Comparison of ENCODE assay signal across 13 mouse cellular contexts in genomic region chr2:30628374-30628773, GRCm38 (mm10). TPM values are rescaled to one million over a fixed set of nuclear protein-coding genes. Genes with fewer than 3 reads are reported as not detected.
DNase-seq lines count a peak whose midpoint lies in the region; ATAC-seq lines count a peak whose summit lies in the region.
"Had no signal": no experiment of that assay in that cellular context is flagged by ENCODE, and none has a peak within 500 bp of the region (broad histone marks: within the 10 kb centered on the region; RNA-seq: fewer than 3 reads in every experiment).

No protein-coding gene starts in this region.

- DNase-seq in adrenal gland, adult 2 months: peak; percentile 73
- no peak for DNase-seq in adrenal gland, adult 18-20 months (ENCODE audit: low spot score in 2 of 2)
- DNase-seq in midbrain, embryonic 10.5 days (ENCODE audit: low spot score): no peak
- DNase-seq in midbrain, embryonic 11.5 days (ENCODE audit: low spot score, missing footprints): no peak
- DNase-seq in lung, postnatal 14 days: peak; percentile 29
- no peak for DNase-seq in right cerebral cortex, postnatal 4 days
- no peak for DNase-seq in kidney, adult 18-20 months
- DNase-seq: liver, embryonic 13.5 days had no signal

- H3K9ac ChIP-seq in midbrain, embryonic 11.5 days (ENCODE audit: low read length): no peak overlapping the region
- H3K9ac ChIP-seq: heart, embryonic 15.5 days; liver, embryonic 13.5 days had no signal

- no peaks in the 10 kb centered on the region for H3K9me3 ChIP-seq in midbrain, embryonic 10.5 days (replicated peaks)
- H3K9me3 ChIP-seq in midbrain, embryonic 11.5 days (ENCODE audit: control insufficient read depth, low read length): no peaks in the 10 kb centered on the region
- H3K9me3 ChIP-seq: G1E; heart, embryonic 15.5 days; liver, embryonic 13.5 days had no signal

- ATAC-seq in midbrain, embryonic 11.5 days (ENCODE audit: low FRiP score): no peak
- no peak for ATAC-seq in inflammation-experienced regulatory T-cells, adult 6 months
- ATAC-seq: intestine, postnatal 0 days had no signal

- H3K4me3 ChIP-seq in midbrain, embryonic 10.5 days: no peak overlapping the region
- H3K4me3 ChIP-seq in midbrain, embryonic 11.5 days (ENCODE audit: low read depth, low read length): no peak overlapping the region
- H3K4me3 ChIP-seq: heart, embryonic 15.5 days; liver, embryonic 13.5 days had no signal

- H3K36me3 ChIP-seq in midbrain, embryonic 10.5 days: no peaks in the 10 kb centered on the region
- no peaks in the 10 kb centered on the region for H3K36me3 ChIP-seq in midbrain, embryonic 11.5 days (ENCODE audit: control insufficient read depth, insufficient read depth, low read length)
- H3K36me3 ChIP-seq: G1E; heart, embryonic 15.5 days; liver, embryonic 13.5 days had no signal

- peaks cover 24% of the 10 kb centered on the region for H3K4me1 ChIP-seq in midbrain, embryonic 10.5 days
- peaks cover 5% of the 10 kb centered on the region; the same call in 1 of the 2 replicates for H3K4me1 ChIP-seq in midbrain, embryonic 11.5 days (ENCODE audit: control insufficient read depth, insufficient read depth, low read length)
- H3K4me1 ChIP-seq: liver, embryonic 13.5 days had no signal

- WGBS in midbrain, embryonic 10.5 days: 96% methylated on average over 17 of the region's 17 CpGs
- WGBS in midbrain, embryonic 11.5 days: 98% methylated on average over 17 of the region's 17 CpGs

- H3K27me3 ChIP-seq in midbrain, embryonic 10.5 days (ENCODE audit: low read depth, poor library complexity, severe bottlenecking): no peaks in the 10 kb centered on the region
- no peaks in the 10 kb centered on the region for H3K27me3 ChIP-seq in midbrain, embryonic 11.5 days (ENCODE audit: control insufficient read depth, insufficient read depth, low read length)
- H3K27me3 ChIP-seq: heart, embryonic 15.5 days; liver, embryonic 13.5 days had no signal

- no peak overlapping the region for H3K4me2 ChIP-seq in midbrain, embryonic 11.5 days
- H3K4me2 ChIP-seq: heart, embryonic 15.5 days; liver, embryonic 13.5 days had no signal

- H3K27ac ChIP-seq in midbrain, embryonic 10.5 days (replicated peaks): peak overlapping the region; percentile 29; the same call in 1 of the 2 replicates
- no peak overlapping the region for H3K27ac ChIP-seq in midbrain, embryonic 11.5 days (ENCODE audit: low read depth, low read length)
- H3K27ac ChIP-seq: heart, embryonic 15.5 days; liver, embryonic 13.5 days had no signal

RNA-seq across cellular contexts. Expression of gene Cstad, which starts 33.5 kb away (rescaled TPM):
- total RNA-seq in adrenal gland, adult 2 months (2021): 1 to 10 TPM; 1.1 to 1.8 TPM
- 0.29 and 0.30 TPM in 2 replicates for polyA plus RNA-seq in adrenal gland, adult 2 months (2012; rRNA removed)
- total RNA-seq in adrenal gland, adult 18-20 months (2021): under 1 TPM in 1 of 2 experiments, not detected in 1; 0.51 TPM
- 0.20 and 0.34 TPM in 2 replicates for polyA plus RNA-seq in midbrain, embryonic 10.5 days (2016; fragmentation: Nextera tagmentation; extraction: Ambion mirVana)
- polyA plus RNA-seq in midbrain, embryonic 11.5 days (2014; fragmentation: Nextera tagmentation; extraction: Ambion mirVana): 0.21 and 0.74 TPM in 2 replicates
- 1 to 10 TPM; 3.0 to 8.3 (median 4.3) TPM for polyA plus RNA-seq in inflammation-experienced regulatory T-cells, adult 6 months (2017; shearing (Covaris generic))
- total RNA-seq: monocyte, adult 5-6 weeks had no signal
- polyA plus RNA-seq: G1E had no signal

Comparison
In these comparisons a context has a peak if more than half of its experiments do, and no peak if none do; other contexts are left out.
1. DNase-seq: peak in adrenal gland, adult 2 months (single experiment) and lung, postnatal 14 days (single experiment); none in adrenal gland, adult 18-20 months (0 of 2), midbrain, embryonic 10.5 days (single experiment), midbrain, embryonic 11.5 days (single experiment), right cerebral cortex, postnatal 4 days (single experiment) and kidney, adult 18-20 months (single experiment).